Mouse (Mus musculus) thymus, adult 2 months (tissue): ENCODE results near the gene Lrrd1. TPM values are rescaled to one million over a fixed set of nuclear protein-coding genes. Genes with fewer than 3 reads are reported as not detected.
"Not testable (repeated sequence)": the region's sequence is repeated elsewhere in the genome, so short reads cannot be mapped to it uniquely, and the experiment has no call there.

Experiments
- DNase-seq: peaks from one replicate; pipeline ENCODE4 v3.0.0; 2021
- H3K27ac ChIP-seq: fragments of 200-500 bp; 2 replicates; pipeline ENCODE4 v1.5.1; 2012; ENCODE audit warnings: low read length, control low read depth; ENCODE audit not compliant: control insufficient read depth, insufficient read depth
- H3K27me3 ChIP-seq: fragments of 200-500 bp; 2 replicates; pipeline ENCODE4 v1.6.1; 2012; ENCODE audit warnings: mild to moderate bottlenecking, low read length, moderate library complexity, mixed read lengths; ENCODE audit not compliant: control insufficient read depth, insufficient read depth
- H3K36me3 ChIP-seq: fragments of 200-500 bp; 2 replicates; pipeline ENCODE4 v1.6.1; 2012; ENCODE audit warnings: mild to moderate bottlenecking, low read length, moderate library complexity; ENCODE audit not compliant: control insufficient read depth, insufficient read depth
- H3K4me1 ChIP-seq: fragments of 200-500 bp; replicated peaks from 2 replicates; pipeline ENCODE4 v1.6.1; 2012; ENCODE audit warnings: low read length; ENCODE audit not compliant: control insufficient read depth, insufficient read depth
- H3K4me3 ChIP-seq: fragments of 200-500 bp; 2 replicates; pipeline ENCODE4 v1.5.1; 2012; ENCODE audit warnings: mild to moderate bottlenecking, low read length, control low read depth, moderate library complexity; ENCODE audit not compliant: control insufficient read depth, insufficient read depth
- CTCF ChIP-seq: fragments of 200-500 bp; IDR thresholded peaks from 2 replicates; pipeline ENCODE4 v1.5.1; 2012; ENCODE audit warnings: mild to moderate bottlenecking, control low read depth, low read length, moderate library complexity, borderline replicate concordance; ENCODE audit not compliant: control insufficient read depth, poor library complexity, insufficient read depth; ENCODE audit errors: extremely low read depth
- POLR2A ChIP-seq: fragments of 200-500 bp; IDR thresholded peaks from 2 replicates; pipeline ENCODE4 v1.6.1; 2012; ENCODE audit warnings: mild to moderate bottlenecking, low read length, control low read depth, moderate library complexity; ENCODE audit not compliant: control insufficient read depth, poor library complexity, insufficient read depth; ENCODE audit errors: extremely low read depth
- WGBS: fragments of 180-500 bp; shearing (Covaris S2); methylation state at CpG from one replicate; pipeline ENCODE4 v1.1.7; 2018; 5-methylcytosine and 5-hydroxymethylcytosine counted together
- polyA plus RNA-seq: library from polyadenylated mRNA; depleted of rRNA; stranded (reverse); fragments of >200 nt; gene quantifications from 2 replicates; pipeline ENCODE4 v1.2.3, GENCODE M21; 2012

Gene Lrrd1
- polyA plus RNA-seq, 1 experiment = 0.11 TPM

DNA sequence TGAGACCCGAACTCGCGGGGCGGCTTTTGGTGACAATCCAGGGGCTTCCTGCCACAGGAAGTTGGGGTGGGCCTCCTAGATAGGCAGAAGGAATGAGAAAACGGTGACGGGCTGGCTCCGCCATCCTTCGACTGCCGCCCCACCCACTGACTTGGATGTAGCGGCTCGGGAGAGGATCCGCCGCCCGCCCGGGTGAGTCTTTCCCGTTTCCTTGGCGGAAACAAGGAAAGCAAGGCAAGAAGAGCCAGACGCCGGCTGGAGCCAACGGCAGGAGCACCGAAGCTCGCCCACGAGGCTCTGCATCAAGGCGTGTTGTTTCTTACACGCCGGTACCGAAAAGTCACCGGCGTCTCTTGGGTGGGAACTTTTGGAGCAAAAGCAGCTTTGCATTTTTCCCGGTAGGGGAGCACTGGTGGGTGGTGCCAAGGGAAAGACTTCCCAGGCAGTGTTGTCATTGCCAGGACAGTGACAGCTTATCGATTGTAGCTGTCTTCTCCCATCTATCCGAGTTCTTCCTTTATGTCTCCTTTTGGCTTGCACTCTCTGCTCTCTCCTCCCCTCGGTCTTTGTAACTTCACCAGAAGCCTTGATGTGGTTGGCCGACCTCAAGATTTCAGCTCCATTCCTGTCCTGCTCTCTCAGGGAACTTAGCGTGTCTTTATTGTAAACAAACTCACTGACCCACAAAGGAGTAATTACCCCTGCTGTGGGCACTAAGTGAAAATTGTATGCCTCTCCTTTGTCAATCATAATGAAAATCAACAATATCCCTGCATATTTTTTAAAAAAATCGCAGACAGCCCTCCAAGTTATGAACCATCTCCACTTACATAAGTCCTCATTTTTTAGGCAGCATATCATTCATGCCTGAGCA lies 41.4 kb upstream of the Lrrd1 start:
- DNase-seq = no peak
- WGBS = under 1% methylated on average over 36 of the region's 36 CpGs

DNA sequence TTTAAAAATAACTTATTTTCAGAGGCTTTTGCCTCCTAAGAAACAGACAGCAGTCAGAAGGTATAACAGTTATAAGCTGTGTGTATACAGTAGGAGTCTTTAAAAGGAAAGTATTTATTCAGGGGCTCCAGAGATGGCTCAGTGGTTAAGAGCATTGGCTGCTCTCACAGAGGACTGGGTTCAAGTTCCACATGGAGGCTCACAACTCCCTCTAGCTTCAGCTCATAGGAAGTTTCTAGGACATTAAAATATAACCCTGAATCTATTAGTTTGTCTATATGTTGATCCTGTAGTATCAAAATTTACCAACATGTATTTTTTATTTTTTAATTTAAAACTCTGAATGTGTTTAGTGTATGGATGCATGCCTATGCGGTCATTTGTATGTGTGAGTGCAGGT lies 36.5 kb upstream of the Lrrd1 start:
- no peaks in the 10 kb centered on the region for H3K27me3 ChIP-seq
- 100% methylated on average over 1 of the region's 1 CpGs for WGBS
- no peak overlapping the region for H3K27ac ChIP-seq
- peaks cover 2% of the 10 kb centered on the region; the same call in 1 of the 2 replicates for H3K4me1 ChIP-seq
- TF ChIP-seq POLR2A (no peak), CTCF (no peak)
- H3K4me3 ChIP-seq = no peak overlapping the region
- peaks cover 22% of the 10 kb centered on the region for H3K36me3 ChIP-seq
- no peak for DNase-seq

More for the DNA sequence above, 41.4 kb upstream of the Lrrd1 start:
- Histone ChIP-seq H3K27ac (peak overlapping the region; percentile 80), H3K4me3 (peak overlapping the region; percentile 97), H3K27me3 (no peaks in the 10 kb centered on the region), H3K36me3 (0 out of 2 replicates have a peak, but pooled peaks cover 3% of the 10 kb centered on the region), H3K4me1 (peaks cover 5% of the 10 kb centered on the region; the same call in 1 of the 2 replicates)
- TF ChIP-seq CTCF (0 out of 2 replicates have a peak, but pooled peaks have one; percentile 5), POLR2A (no peak)

DNA sequence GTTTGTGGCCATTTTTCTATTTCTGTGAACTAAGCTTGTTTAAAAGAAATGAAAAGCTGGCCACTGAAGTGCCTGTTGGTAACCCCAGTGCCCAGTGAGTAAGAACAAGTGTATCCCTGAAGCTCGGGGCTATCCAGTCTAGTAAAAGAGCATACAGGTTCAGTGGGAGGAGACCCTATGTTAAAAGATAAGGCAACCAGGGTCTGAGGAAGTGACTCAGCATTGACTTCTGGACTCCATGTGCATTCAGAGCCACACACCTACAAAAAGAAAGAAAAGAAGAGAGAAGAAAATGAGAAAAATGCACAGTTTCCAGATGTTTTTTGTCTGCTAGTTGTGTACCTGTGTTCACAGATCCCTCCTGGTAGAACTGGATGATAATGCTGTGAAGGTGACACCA lies 10.9 kb upstream of the Lrrd1 start:
- DNase-seq = no peak
- H3K27ac ChIP-seq = no peak overlapping the region
- H3K27me3 ChIP-seq = no peaks in the 10 kb centered on the region
- H3K36me3 ChIP-seq = peaks cover 39% of the 10 kb centered on the region
- 78% methylated on average over 1 of the region's 1 CpGs for WGBS
- no peak overlapping the region for H3K4me3 ChIP-seq
- TF ChIP-seq CTCF = no peak
- TF ChIP-seq POLR2A = no peak
- no peaks in the 10 kb centered on the region for H3K4me1 ChIP-seq

DNA sequence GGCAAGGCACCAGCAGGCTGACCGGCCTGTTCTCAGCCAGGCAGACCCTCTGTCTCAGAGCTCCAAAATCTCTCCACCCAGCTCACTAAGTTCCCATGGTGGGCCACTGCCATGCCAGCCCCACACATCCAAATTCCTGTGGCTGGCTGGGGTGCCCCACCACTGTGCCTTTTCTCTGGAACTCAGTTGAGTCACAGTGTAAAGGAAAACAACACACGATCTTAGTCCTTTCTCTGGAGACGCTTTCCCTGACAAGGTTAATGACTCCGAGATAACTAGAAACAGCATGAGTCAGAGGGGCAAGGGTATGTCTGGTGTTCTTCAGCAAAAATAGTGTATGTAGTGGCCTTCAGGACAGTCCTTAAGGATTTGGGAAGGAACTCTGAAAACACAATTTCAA lies 25.2 kb downstream of the Lrrd1 start:
- Histone ChIP-seq H3K27me3 (no peaks in the 10 kb centered on the region), H3K4me3 (no peak overlapping the region), H3K27ac (no peak overlapping the region), H3K4me1 (no peaks in the 10 kb centered on the region), H3K36me3 (no peaks in the 10 kb centered on the region)
- no peak for DNase-seq
- TF ChIP-seq POLR2A = no peak
- no peak for TF ChIP-seq CTCF
- WGBS = 90% methylated on average over 4 of the region's 4 CpGs

DNA sequence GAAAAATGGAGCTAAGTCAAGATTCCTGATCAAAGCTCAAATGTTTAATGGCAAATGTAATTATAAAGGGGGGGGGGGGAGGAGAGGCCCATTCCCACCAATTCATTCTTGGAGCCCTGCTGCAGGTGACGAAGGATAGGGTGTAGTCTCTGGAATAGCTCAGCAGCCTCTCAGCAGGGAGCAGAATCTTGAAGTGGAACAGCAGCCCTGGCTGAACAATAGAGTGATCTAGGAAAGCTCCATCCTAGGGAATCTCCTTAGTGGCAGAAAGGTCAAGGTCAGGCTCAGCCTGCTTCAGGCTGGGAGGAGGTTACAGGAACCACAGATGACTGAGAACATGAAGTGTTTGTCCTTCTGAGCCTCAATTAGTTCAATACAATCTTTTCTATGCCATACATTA lies 27.4 kb downstream of the Lrrd1 start:
- H3K27ac ChIP-seq = no peak overlapping the region
- no peaks in the 10 kb centered on the region for H3K27me3 ChIP-seq
- 100% methylated on average over 1 of the region's 1 CpGs for WGBS
- TF ChIP-seq CTCF = no peak
- TF ChIP-seq POLR2A = no peak
- H3K36me3 ChIP-seq = no peaks in the 10 kb centered on the region
- no peak overlapping the region for H3K4me3 ChIP-seq
- DNase-seq = no peak
- no peaks in the 10 kb centered on the region for H3K4me1 ChIP-seq

DNA sequence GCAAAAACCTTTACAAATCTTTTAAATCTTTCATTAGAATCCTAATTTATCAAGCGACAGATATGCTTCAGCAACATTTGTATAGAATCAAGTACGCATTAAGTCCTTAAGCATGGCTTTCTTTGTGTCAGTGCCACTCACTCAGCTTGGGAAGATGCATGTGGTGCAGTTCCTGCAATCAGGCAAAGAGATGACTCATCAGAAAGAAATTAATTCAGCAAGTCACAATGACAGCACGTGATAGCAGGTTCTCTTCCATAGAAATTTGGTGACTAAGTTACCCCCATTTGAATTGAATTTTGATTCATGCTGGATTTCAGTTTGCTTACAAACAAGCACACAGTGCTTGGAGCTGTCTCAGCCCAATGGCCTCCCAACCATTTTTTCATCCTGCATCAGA lies 28.5 kb downstream of the Lrrd1 start:
- WGBS = 92% methylated on average over 3 of the region's 3 CpGs
- H3K4me1 ChIP-seq = no peaks in the 10 kb centered on the region
- no peak overlapping the region for H3K27ac ChIP-seq
- TF ChIP-seq POLR2A = no peak
- no peak for TF ChIP-seq CTCF
- no peak for DNase-seq
- H3K27me3 ChIP-seq = no peaks in the 10 kb centered on the region
- no peak overlapping the region for H3K4me3 ChIP-seq
- no peaks in the 10 kb centered on the region for H3K36me3 ChIP-seq

DNA sequence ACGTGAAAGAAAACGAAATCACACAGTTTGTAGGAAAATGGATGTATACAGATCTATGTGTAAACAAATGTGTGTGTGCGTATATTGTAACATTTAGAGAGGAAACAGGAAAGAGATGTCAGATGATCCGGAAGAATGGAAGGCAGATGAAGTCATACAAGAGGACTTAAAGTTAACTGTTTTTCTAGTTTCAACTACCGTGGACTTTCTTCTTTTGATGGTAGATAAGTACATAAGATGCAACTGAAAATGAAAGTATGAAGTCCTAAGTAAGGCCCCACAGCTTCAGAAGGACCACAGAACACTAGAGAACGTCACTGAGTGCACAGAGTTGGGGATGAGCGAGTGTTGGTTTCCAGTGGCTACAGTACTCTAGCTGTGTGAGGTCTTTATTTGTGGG lies 41.9 kb downstream of the Lrrd1 start:
- H3K27ac ChIP-seq, H3K4me3 ChIP-seq, DNase-seq, H3K4me1 ChIP-seq, H3K36me3 ChIP-seq, H3K27me3 ChIP-seq: not testable (repeated sequence)
- 71% methylated on average over 7 of the region's 7 CpGs for WGBS
